Mouse (Mus musculus): ENCODE data around the gene Bicra.

DNA sequence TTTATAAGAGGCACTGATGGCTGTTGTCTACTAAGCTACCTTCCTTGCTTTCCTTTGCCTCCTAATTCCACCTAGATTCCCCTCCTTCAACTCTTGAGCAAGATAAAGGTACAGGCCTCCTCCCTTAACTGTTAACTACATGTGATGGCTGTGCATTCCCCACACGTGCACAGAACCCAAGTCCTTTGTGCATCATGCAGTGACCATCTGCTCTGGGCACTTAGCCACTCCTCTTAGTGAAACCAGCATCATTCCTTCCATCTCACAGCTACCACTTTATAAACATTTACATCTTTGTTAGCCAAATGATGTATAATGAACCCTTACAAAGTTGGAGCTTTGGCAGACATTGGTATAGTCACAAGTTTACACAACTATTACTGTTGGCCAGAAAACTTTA lies 32.2 kb upstream of the Bicra start:
- no peak for TF ChIP-seq CTCF (IDR thresholded peaks at IDR 0.05; ENCODE audit: low read depth)
- no peak for TF ChIP-seq EP300 (IDR thresholded peaks at IDR 0.05; ENCODE audit: low read depth)

All from liver, embryonic 14.5 days (tissue).